Mouse (Mus musculus) G1E (cell line): Measurements from ENCODE around the gene Nfix. TPM values are rescaled to one million over a fixed set of nuclear protein-coding genes. Genes with fewer than 3 reads are reported as not detected.
A peak's percentile ranks its signal among the peaks of the same experiment; 100 is the strongest.

Experiments used
- ATAC-seq: 2 replicates; pipeline ENCODE4 v1.8.0; 2016; ENCODE audit warnings: mild to moderate bottlenecking; ENCODE audit not compliant: insufficient number of reproducible peaks, poor library complexity, low FRiP score, severe bottlenecking; ENCODE audit errors: extremely low read depth
- DNase-seq: peaks from one replicate; pipeline ENCODE4 v3.0.0; 2012; ENCODE audit warnings: low spot score
- H3K27me3 ChIP-seq: 2 replicates; pipeline ENCODE4 v1.6.1; 2012; ENCODE audit warnings: mild to moderate bottlenecking, low read length, inconsistent platforms; ENCODE audit not compliant: insufficient read depth
- H3K36me3 ChIP-seq: replicated peaks from 2 replicates; pipeline ENCODE3; 2012; ENCODE audit warnings: mild to moderate bottlenecking, inconsistent platforms
- H3K4me1 ChIP-seq: 2 replicates; pipeline ENCODE4 v1.6.1; 2012; ENCODE audit warnings: low read depth, low read length, inconsistent platforms, mixed read lengths; ENCODE audit not compliant: insufficient read depth
- H3K4me3 ChIP-seq: 2 replicates; pipeline ENCODE4 v1.5.1; 2012; ENCODE audit warnings: low read depth, mild to moderate bottlenecking, inconsistent platforms, low read length, moderate library complexity, mixed read lengths
- H3K9me3 ChIP-seq: replicated peaks from 2 replicates; pipeline ENCODE4 v1.6.1; 2012; ENCODE audit warnings: inconsistent platforms
- CTCF ChIP-seq: IDR thresholded peaks from 2 replicates; pipeline ENCODE4 v1.5.1; 2012; ENCODE audit warnings: low read depth, low read length, inconsistent platforms, mixed read lengths
- GATA1 ChIP-seq: IDR thresholded peaks from 2 replicates; pipeline ENCODE4 v1.6.1; 2012; ENCODE audit warnings: borderline replicate concordance, low read length, inconsistent platforms, mixed read lengths
- GATA2 ChIP-seq: IDR thresholded peaks from 2 replicates; pipeline ENCODE4 v1.6.1; 2012; ENCODE audit warnings: low read depth, low read length, inconsistent platforms, borderline replicate concordance
- POLR2AphosphoS5 ChIP-seq: IDR thresholded peaks from 2 replicates; pipeline ENCODE4 v1.6.1; 2012; ENCODE audit warnings: low read depth, low read length, inconsistent platforms; ENCODE audit not compliant: insufficient replicate concordance
- TAL1 ChIP-seq: conservative IDR thresholded peaks from 2 replicates; pipeline ENCODE4 v1.6.1; 2012; ENCODE audit warnings: low read depth, low read length, inconsistent platforms, mixed read lengths
- polyA plus RNA-seq: library from polyadenylated mRNA; stranded (reverse); fragments of >175 nt; gene quantifications from 2 replicates; pipeline ENCODE4 v1.2.3, GENCODE M21; 2012
- total RNA-seq, 2 experiments: library from RNA; stranded (forward) in 1 of 2; stranded (reverse) in 1 of 2; fragments of 200-1000 nt in 1 of 2; fragments of >200 nt in 1 of 2; fragmentation: Nextera tagmentation in 1 of 2; gene quantifications; 2 replicates each; pipeline ENCODE4 v1.2.3; 2014 to 2017

The Nfix gene
- total and polyA plus RNA-seq, 3 experiments = 4.3 to 34.0 (median 16.2) TPM

GRCm38 (mm10) chr8:84661961-84662571 is 138.1 kb downstream of the Nfix start:
- TF ChIP-seq GATA2 = no peak
- no peak for TF ChIP-seq GATA1
- no peak for TF ChIP-seq CTCF
- no peak for TF ChIP-seq TAL1
- TF ChIP-seq POLR2AphosphoS5 = no peak
- H3K9me3 ChIP-seq = no peaks in the 10 kb centered on the region
- H3K27me3 ChIP-seq = no peaks in the 10 kb centered on the region
- H3K4me1 ChIP-seq = peaks cover 59% of the 10 kb centered on the region
- no peak for ATAC-seq
- peak overlapping the region; percentile 83 for H3K4me3 ChIP-seq
- peaks cover 25% of the 10 kb centered on the region for H3K36me3 ChIP-seq
- peak; percentile 25 for DNase-seq

- H3K4me1 ChIP-seq = peaks cover 59% of the 10 kb centered on the region
- peak; percentile 86 for DNase-seq
These were observed 138.7 kb downstream of the Nfix start for GRCm38 (mm10) chr8:84661458-84661871.

GRCm38 (mm10) chr8:84660819-84661457 is 139.2 kb downstream of the Nfix start:
- Histone ChIP-seq H3K9me3 (no peaks in the 10 kb centered on the region), H3K4me1 (peaks cover 59% of the 10 kb centered on the region), H3K36me3 (peaks cover 16% of the 10 kb centered on the region), H3K27me3 (no peaks in the 10 kb centered on the region), H3K4me3 (peak overlapping the region; percentile 83)
- no peak for ATAC-seq
- peak; percentile 40 for DNase-seq
- TF ChIP-seq CTCF (no peak), POLR2AphosphoS5 (no peak), GATA1 (no peak), GATA2 (no peak), TAL1 (no peak)

More at GRCm38 (mm10) chr8:84661458-84661871, 138.7 kb downstream of the Nfix start:
- Histone ChIP-seq H3K36me3 (peaks cover 19% of the 10 kb centered on the region), H3K9me3 (no peaks in the 10 kb centered on the region), H3K27me3 (no peaks in the 10 kb centered on the region), H3K4me3 (peak overlapping the region; percentile 83)
- ATAC-seq = peak; percentile 22; the same call in 1 of the 2 replicates
- TF ChIP-seq POLR2AphosphoS5 = 0 out of 2 replicates have a peak, but pooled peaks have one; percentile 66
- TF ChIP-seq GATA2 = no peak
- TF ChIP-seq TAL1 = no peak
- no peak for TF ChIP-seq GATA1

- H3K27me3 ChIP-seq = no peaks in the 10 kb centered on the region
- peaks cover 59% of the 10 kb centered on the region for H3K4me1 ChIP-seq
- TF ChIP-seq GATA2 = no peak
- no peak for TF ChIP-seq TAL1
- 0 out of 2 replicates have a peak, but pooled peaks have one; percentile 60 for TF ChIP-seq POLR2AphosphoS5
- TF ChIP-seq CTCF = no peak
- no peaks in the 10 kb centered on the region for H3K9me3 ChIP-seq
- H3K4me3 ChIP-seq = peak overlapping the region; percentile 83
- ATAC-seq = peak; percentile 31
- DNase-seq = peak; percentile 74
- H3K36me3 ChIP-seq = peaks cover 16% of the 10 kb centered on the region
These were observed 140.0 kb downstream of the Nfix start for GRCm38 (mm10) chr8:84659936-84660818.

GRCm38 (mm10) chr8:84658951-84659350 is 141.2 kb downstream of the Nfix start:
- H3K9me3 ChIP-seq = no peaks in the 10 kb centered on the region
- H3K36me3 ChIP-seq = peaks cover 16% of the 10 kb centered on the region
- TF ChIP-seq GATA1 = no peak
- TF ChIP-seq CTCF = no peak
- TF ChIP-seq GATA2 = no peak
- TF ChIP-seq POLR2AphosphoS5 = no peak; the same call in 1 of the 2 replicates
- no peak for TF ChIP-seq TAL1
- no peaks in the 10 kb centered on the region for H3K27me3 ChIP-seq
- ATAC-seq = no peak
- H3K4me3 ChIP-seq = no peak overlapping the region
- peaks cover 63% of the 10 kb centered on the region for H3K4me1 ChIP-seq
- no peak for DNase-seq

GRCm38 (mm10) chr8:84657680-84658079 is 142.5 kb downstream of the Nfix start:
- ATAC-seq (no peak), DNase-seq (no peak)
- H3K27me3 ChIP-seq = no peaks in the 10 kb centered on the region
- no peaks in the 10 kb centered on the region for H3K9me3 ChIP-seq
- TF ChIP-seq GATA2 (no peak), POLR2AphosphoS5 (no peak), TAL1 (no peak), CTCF (no peak), GATA1 (no peak)
- H3K36me3 ChIP-seq = peaks cover 16% of the 10 kb centered on the region
- peak overlapping the region; percentile 15; the same call in 1 of the 2 replicates for H3K4me3 ChIP-seq
- peaks cover 58% of the 10 kb centered on the region for H3K4me1 ChIP-seq
